Mouse (Mus musculus): Measurements from ENCODE around the gene Tollip. TPM values are rescaled to one million over a fixed set of nuclear protein-coding genes. Genes with fewer than 3 reads are reported as not detected.
A peak's percentile ranks its signal among the peaks of the same experiment; 100 is the strongest.
"Not testable (repeated sequence)": the region's sequence is repeated elsewhere in the genome, so short reads cannot be mapped to it uniquely, and the experiment has no call there.

Tollip gene
- total RNA-seq, 2 experiments from 2014 or later, result 108 to 120 TPM

- DNase-seq (ENCODE audit: low spot score in 2 of 2), result peak in 1 of 2 experiments; percentile 25
These were observed 16.0 kb upstream of the Tollip start for GRCm38 (mm10) chr7:141934128-141934898.

DNA sequence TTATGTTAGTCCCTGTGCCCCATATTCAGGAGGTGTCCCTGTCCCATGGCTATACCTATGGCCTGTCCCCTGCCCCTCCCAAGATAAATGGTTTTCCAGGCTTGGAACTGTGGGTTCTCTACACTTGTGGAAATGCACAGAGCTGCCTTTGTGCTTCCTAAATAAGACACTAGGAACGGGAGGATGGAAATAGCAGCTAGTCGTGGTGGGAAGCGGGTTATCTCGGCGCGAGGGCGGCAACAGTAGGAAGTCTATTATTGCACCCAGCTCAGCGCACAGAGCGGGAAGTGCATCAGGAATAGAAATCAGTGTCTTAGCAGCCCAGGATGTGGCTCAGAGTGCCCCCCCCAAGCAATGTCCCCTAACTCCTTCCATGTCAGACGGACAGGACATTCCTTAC, 10.3 kb upstream of the Tollip start:
- no peak for DNase-seq (ENCODE audit: low spot score in 2 of 2)

DNA sequence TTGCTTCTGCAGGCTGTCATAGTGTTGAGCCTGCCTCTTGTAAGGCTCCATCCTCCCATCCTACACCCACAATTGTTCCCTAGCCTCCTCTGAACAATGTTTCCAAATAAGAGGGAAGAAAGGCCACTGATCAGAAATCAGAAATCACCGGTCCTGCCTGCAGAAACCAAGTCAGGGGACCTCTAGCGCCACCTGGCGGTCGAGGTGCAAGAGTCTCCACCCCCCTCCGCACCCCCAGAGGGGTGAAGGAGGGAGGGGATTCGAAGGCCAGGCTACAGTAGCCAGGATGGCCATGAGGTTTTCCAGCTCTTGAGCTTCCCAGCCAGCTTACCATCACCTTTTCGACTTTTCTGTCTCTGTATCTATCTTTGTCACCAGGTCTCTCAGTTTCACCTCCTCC, 6.6 kb upstream of the Tollip start:
- peak; percentile 89 to 90 for DNase-seq (ENCODE audit: low spot score in 2 of 2)

- not testable (repeated sequence) for DNase-seq (ENCODE audit: low spot score in 2 of 2)
These were observed 5.8 kb upstream of the Tollip start for GRCm38 (mm10) chr7:141924121-141924520.

DNA sequence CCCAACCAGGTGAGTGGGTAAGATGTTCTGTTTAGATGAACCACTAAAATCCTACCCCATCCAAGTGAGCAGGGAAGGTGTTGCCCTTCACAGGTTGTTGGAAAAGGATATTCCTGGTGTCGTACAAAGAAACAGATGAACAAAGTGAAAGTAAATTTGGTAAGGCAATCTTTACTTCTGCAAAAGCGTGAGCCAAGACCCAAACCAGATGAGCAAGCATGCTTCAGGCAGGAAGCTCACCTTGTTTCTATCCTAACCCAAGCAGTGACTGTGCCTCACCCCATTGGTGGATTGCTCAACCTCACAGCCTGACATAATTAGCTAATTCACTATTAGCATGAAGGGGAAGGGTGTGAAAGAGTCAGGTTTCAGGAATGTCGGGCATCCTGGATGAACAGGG, 7.0 kb downstream of the Tollip start:
- DNase-seq (ENCODE audit: low spot score in 2 of 2), result no peak

DNA sequence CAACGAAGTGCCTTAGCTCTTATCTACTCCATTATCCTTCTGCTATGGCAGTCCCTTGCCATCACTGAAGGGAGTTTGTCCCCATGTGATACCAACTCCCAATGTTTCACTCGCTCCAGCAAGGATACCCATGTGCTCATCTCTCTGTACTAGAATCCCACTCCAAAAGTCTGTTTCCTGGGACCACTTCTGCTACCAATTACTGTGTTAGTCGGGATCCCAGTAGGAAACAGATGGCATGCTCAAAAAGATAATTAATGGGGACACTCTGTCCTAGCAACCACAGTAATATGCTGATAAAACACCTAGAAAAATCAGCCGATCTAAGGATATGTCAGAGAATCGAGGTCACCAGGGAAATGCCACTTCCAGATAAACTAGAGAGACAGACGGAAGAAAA, 9.7 kb downstream of the Tollip start:
- peak in 1 of 2 experiments; percentile 31 for DNase-seq (ENCODE audit: low spot score in 2 of 2)

GRCm38 (mm10) chr7:141902791-141903190, 15.5 kb downstream of the Tollip start:
- no peak for DNase-seq (ENCODE audit: low spot score in 2 of 2)

DNA sequence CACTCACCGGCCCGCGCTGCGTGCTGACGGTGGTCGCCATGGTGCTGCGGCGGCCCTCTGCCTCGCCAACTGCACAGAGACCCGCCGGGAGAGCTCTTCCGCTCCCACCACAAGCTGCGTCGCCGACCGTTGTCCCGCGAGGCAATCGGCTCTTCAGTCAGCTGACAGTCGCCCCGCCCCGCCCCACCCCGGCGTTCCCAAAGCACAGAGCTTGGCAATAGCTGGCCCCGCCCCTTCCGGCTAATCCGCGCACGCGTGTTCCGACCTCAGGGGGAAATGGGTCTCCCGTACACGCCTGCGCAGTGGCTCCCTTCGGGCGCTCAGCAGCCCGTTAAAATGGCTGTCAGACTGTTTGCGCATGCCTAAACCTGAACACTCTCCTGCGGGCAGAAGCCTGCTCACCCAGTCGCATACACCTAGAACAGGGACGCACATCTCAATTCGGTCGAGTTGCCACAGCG, 16.0 kb downstream of the Tollip start:
- DNase-seq (ENCODE audit: low spot score in 2 of 2), result peak; percentile 99 to 100

GRCm38 (mm10) chr7:141901825-141902224, 16.5 kb downstream of the Tollip start:
- DNase-seq (ENCODE audit: low spot score in 2 of 2), result no peak

GRCm38 (mm10) chr7:141892151-141892550, 26.2 kb downstream of the Tollip start:
- DNase-seq (ENCODE audit: low spot score in 2 of 2), result no peak

DNA sequence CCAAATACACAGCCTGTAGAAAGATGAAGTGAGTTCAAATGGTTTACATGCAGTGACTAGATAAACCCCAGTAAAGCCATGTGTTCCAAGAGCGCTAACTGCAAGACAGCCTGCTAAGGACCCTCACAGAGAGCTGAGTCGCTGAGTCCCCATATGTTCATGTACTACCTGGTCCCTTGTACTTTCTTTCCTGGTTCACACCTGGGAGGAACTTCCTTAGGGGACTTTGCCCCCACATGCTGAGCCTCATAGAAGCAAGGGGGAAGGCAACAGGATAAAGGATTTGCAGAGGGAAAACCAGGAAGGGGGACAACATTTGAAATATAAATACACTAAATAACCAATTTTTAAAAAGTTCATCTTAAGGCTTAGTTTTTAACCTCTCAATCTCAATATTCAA, 39.5 kb downstream of the Tollip start:
- DNase-seq (ENCODE audit: low spot score in 2 of 2), result no peak

DNA sequence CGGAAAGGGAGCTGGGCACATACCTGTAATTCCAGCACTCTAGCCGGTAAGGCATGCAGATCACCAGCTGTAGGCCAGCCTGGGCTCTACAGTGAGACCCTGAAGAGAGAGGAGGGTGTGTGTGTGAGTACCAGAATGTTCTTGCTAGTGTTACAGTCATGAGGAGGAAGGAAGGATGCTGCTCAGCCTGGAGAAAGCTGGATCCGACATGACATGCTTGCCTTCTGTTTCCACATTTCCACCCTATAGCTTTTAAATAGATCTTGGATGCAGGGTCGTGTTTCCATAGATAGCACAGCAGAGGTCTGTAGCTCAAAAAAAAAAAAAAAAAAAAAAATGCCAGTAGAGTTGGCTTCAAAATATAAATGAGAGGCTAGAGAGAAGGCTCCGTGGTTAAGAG, 43.4 kb downstream of the Tollip start:
- DNase-seq (ENCODE audit: low spot score in 2 of 2), result no peak

DNA sequence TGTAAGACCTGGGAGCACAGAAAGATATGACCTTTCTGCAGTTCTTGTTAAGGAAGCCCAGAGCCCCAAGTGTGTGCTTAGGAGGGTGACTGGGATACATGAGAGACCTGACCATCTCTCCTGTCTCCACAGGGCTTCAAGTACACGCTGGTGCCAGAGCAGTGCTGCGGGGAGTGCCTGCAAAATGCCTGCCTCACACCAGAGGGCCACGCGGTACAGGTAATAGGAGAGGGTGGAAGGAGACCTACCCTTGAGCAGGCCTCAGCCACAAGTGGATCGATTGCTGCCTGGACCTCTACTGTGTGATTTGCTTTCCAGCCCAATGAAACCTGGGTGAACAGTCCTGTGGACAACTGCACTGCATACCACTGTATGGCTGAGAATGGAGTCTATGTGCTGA, 47.8 kb downstream of the Tollip start:
- no peak for DNase-seq (ENCODE audit: low spot score in 2 of 2)

- no peak for DNase-seq (ENCODE audit: low spot score in 2 of 2)
These were observed 48.7 kb downstream of the Tollip start for GRCm38 (mm10) chr7:141869644-141870043.

DNA sequence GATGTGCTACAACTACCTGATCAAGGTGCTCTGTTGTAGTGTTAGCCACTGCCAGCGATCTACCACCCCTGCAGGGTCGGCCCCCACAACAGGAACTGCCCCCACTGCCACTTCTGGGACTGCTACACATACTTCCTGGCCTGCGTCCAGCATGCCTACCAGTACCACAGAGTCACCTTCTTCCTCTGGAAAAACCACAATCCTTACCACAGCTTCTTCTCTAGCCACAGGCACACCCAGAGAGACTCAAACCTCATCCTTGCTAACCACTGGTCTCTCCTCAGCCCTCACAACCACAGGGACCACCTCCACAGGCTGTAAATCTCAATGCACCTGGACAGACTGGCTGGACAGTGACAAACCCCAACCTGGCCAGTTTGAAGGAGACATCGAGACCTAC, 57.3 kb downstream of the Tollip start:
- DNase-seq (ENCODE audit: low spot score in 2 of 2), result no peak

- DNase-seq (ENCODE audit: low spot score in 2 of 2), result no peak
These were observed 78.0 kb downstream of the Tollip start for GRCm38 (mm10) chr7:141840354-141840753.

DNA sequence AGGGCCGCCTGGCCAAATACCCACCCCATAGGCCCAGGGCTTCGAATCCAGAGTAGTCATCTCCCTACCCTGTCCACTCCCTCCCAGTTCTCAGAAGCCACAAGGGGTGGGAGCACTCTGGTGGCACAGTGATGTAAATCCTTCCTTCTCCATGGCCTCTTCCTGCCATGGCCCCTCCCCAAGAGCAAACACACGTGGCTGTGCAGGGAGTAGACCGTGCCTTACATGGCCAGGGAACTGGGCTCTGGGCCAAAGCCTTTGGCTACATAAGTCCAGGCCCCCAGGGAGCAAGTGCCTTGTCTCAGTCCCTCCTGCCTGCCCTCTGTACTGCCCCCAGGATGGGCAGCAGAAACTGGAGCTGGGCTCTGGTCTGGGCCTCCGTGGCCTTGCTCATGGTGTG, 79.5 kb downstream of the Tollip start, which contains the start of gene Muc5b:
Gene Muc5b, plus strand, starts transcription at position 292 of the 400 bp plus-strand sequence.
- DNase-seq (ENCODE audit: low spot score in 2 of 2), result no peak

DNA sequence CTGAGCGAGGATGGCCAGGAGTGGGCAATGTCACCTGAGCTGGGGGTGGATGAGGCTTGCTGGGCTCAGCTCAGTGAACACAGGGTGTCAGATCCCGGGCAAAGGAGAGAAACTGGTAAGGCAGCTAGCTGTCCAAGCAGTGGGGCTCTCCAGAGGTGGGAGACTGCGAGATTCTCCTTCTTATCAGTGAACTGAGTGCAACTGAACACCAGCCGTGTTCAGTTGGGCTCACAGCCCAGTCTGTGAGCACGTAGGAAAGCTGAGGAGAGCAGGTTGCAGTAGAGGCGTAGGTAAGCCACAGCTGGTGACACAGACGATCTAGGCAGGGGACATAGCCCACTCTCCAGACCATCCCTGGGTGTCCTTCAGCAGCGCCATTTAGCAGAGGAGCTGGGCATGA, 81.9 kb downstream of the Tollip start:
- DNase-seq (ENCODE audit: low spot score in 2 of 2), result no peak

- DNase-seq (ENCODE audit: low spot score in 2 of 2), result no peak
These were observed 82.4 kb downstream of the Tollip start for GRCm38 (mm10) chr7:141835941-141836340.
